Mouse (Mus musculus): Measurements from ENCODE around the gene Clec16a. TPM values are rescaled to one million over a fixed set of nuclear protein-coding genes. Genes with fewer than 3 reads are reported as not detected.

Gene Clec16a
- total and polyA plus RNA-seq, 3 experiments: 20.0 to 24.2 (median 20.5) TPM

- Histone ChIP-seq H3K9ac (ENCODE audit: insufficient read depth, low read depth) (no peak within 1 kb of the TSS), H3K27ac (ENCODE audit: insufficient read depth, low read depth) (no peak within 1 kb of the TSS), H3K4me1 (ENCODE audit: control insufficient read depth in 1 of 2, insufficient read depth in 2 of 2) (peaks cover 31 to 37% of the 10 kb centered on the region in 2 experiments), H3K4me2 (ENCODE audit: insufficient read depth, low read depth, poor library complexity, severe bottlenecking) (no peak within 1 kb of the TSS), H3K36me3 (replicated peaks in 1 of 2; ENCODE audit: control insufficient read depth in 1 of 2, insufficient read depth in 1 of 2, low read length in 1 of 2) (no peaks in the 10 kb centered on the region), H3K9me3 (replicated peaks; ENCODE audit: low read length) (no peaks in the 10 kb centered on the region), H3K4me3 (replicated peaks in 1 of 3; ENCODE audit: low read depth in 2 of 3, low read length in 2 of 3, poor library complexity in 1 of 3) (no peak within 1 kb of the TSS), H3K79me2 (replicated peaks; ENCODE audit: control insufficient read depth, extremely low read depth, insufficient read depth, poor library complexity, severe bottlenecking) (no peaks in the 10 kb centered on the region), H3K27me3 (replicated peaks) (no peaks in the 10 kb centered on the region)
- in situ Hi-C loops (cut with MboI; ENCODE audit: low pct_ligation_motif_present, low pct_unique_long_range_greater_than_20kb, low sequenced_read_pairs) (loop anchor here (5.0 kb wide), 1 partner anchor 42 kb away; no protein-coding TSS in a partner anchor), dilution Hi-C loops (cut with MboI; ENCODE audit: extremely low pct_ligation_motif_present, extremely low pct_unique_long_range_greater_than_20kb, low sequenced_read_pairs) (no loop called here)
- no peak for DNase-seq (ENCODE audit: extremely low read depth)
- no peak for TF ChIP-seq ZNF384 (IDR thresholded peaks at IDR 0.05; ENCODE audit: low read depth, low read length)
- no peak for TF ChIP-seq USF2 (conservative IDR thresholded peaks at IDR 0.05; ENCODE audit: low read depth, low read length)
- TF ChIP-seq POLR2AphosphoS2 (IDR thresholded peaks at IDR 0.05; ENCODE audit: low read depth, low read length): no peak
- no peak for TF ChIP-seq MYC (IDR thresholded peaks at IDR 0.05; ENCODE audit: low read depth, low read length)
- TF ChIP-seq UBTF (IDR thresholded peaks at IDR 0.05; ENCODE audit: low read depth, low read length): no peak
- no peak for TF ChIP-seq MAZ (IDR thresholded peaks at IDR 0.05; ENCODE audit: low read depth, low read length)
- TF ChIP-seq TBP (conservative IDR thresholded peaks at IDR 0.05; ENCODE audit: low read depth, low read length): no peak
- TF ChIP-seq MEF2A (IDR thresholded peaks at IDR 0.05; ENCODE audit: borderline replicate concordance, low read depth, low read length): no peak
- no peak for TF ChIP-seq KAT2A (IDR thresholded peaks at IDR 0.05; ENCODE audit: insufficient replicate concordance, low read length)
- no peak for TF ChIP-seq RCOR1 (conservative IDR thresholded peaks at IDR 0.05; ENCODE audit: low read depth, low read length)
- no peak for TF ChIP-seq ZKSCAN1 (IDR thresholded peaks at IDR 0.05; ENCODE audit: borderline replicate concordance, low read depth, low read length)
- TF ChIP-seq BHLHE40 (IDR thresholded peaks at IDR 0.05; ENCODE audit: low read depth, low read length): no peak
- no peak for TF ChIP-seq IRF4 (IDR thresholded peaks at IDR 0.05; ENCODE audit: low read depth, low read length)
- TF ChIP-seq NELFE (IDR thresholded peaks at IDR 0.05; ENCODE audit: low read depth, low read length): no peak
- no peak for TF ChIP-seq CHD2 (IDR thresholded peaks at IDR 0.05; ENCODE audit: low read length)
- TF ChIP-seq RAD21 (IDR thresholded peaks at IDR 0.05; ENCODE audit: low read depth, low read length): no peak
- no peak for TF ChIP-seq ELF1 (IDR thresholded peaks at IDR 0.05; ENCODE audit: low read depth, low read length)
Observed at GRCm38 (mm10) chr16:10790702-10791101, 245.6 kb downstream of the Clec16a start, which contains the start of gene Prm3. Gene Prm3 (minus strand): TSS chr16:10790914.

Other genes with a start within 250 kb of the Clec16a start
- 0.04 TPM in 1 of 2 replicates, not detected in the other for gene Emp2, start 231.4 kb upstream of the Clec16a start, total RNA-seq (2012; rRNA removed)
- 0.11 TPM in 1 of 2 replicates, not detected in the other for gene Emp2, start 231.4 kb upstream of the Clec16a start, total RNA-seq (2014; rRNA removed)
- gene Emp2, start 231.4 kb upstream of the Clec16a start, polyA plus RNA-seq (2012; ENCODE audit: insufficient read length, low read depth): 0.07 and 0.09 TPM in 2 replicates
- gene Tekt5, start 149.8 kb upstream of the Clec16a start, total RNA-seq (2012; rRNA removed): 0.08 TPM in 1 of 2 replicates, not detected in the other
- not detected in 2 replicates for gene Tekt5, start 149.8 kb upstream of the Clec16a start, total RNA-seq (2014; rRNA removed)
- gene Tekt5, start 149.8 kb upstream of the Clec16a start, polyA plus RNA-seq (2012; ENCODE audit: insufficient read length, low read depth): 0.14 and 0.17 TPM in 2 replicates
- 163 and 169 TPM in 2 replicates for gene Nubp1, start 133.4 kb upstream of the Clec16a start, total RNA-seq (2012; rRNA removed)
- 152 TPM in 2 replicates for gene Nubp1, start 133.4 kb upstream of the Clec16a start, total RNA-seq (2014; rRNA removed)
- 162 and 176 TPM in 2 replicates for gene Nubp1, start 133.4 kb upstream of the Clec16a start, polyA plus RNA-seq (2012; ENCODE audit: insufficient read length, low read depth)
- gene Tvp23a, start 98.0 kb upstream of the Clec16a start, total RNA-seq (2012; rRNA removed): 0.63 and 0.68 TPM in 2 replicates
- gene Tvp23a, start 98.0 kb upstream of the Clec16a start, total RNA-seq (2014; rRNA removed): 0.18 TPM in 1 of 2 replicates, not detected in the other
- 1.7 and 1.8 TPM in 2 replicates for gene Tvp23a, start 98.0 kb upstream of the Clec16a start, polyA plus RNA-seq (2012; ENCODE audit: insufficient read length, low read depth)
- 32.7 and 39.8 TPM in 2 replicates for gene Ciita, start 65.3 kb upstream of the Clec16a start, total RNA-seq (2012; rRNA removed)
- gene Ciita, start 65.3 kb upstream of the Clec16a start, total RNA-seq (2014; rRNA removed): 38.8 and 39.1 TPM in 2 replicates
- 62.3 and 69.6 TPM in 2 replicates for gene Ciita, start 65.3 kb upstream of the Clec16a start, polyA plus RNA-seq (2012; ENCODE audit: insufficient read length, low read depth)
- gene Dexi, start 2.3 kb upstream of the Clec16a start, total RNA-seq (2012; rRNA removed): 13.7 and 14.1 TPM in 2 replicates
- gene Dexi, start 2.3 kb upstream of the Clec16a start, total RNA-seq (2014; rRNA removed): 10.0 and 11.3 TPM in 2 replicates
- 18.6 and 19.6 TPM in 2 replicates for gene Dexi, start 2.3 kb upstream of the Clec16a start, polyA plus RNA-seq (2012; ENCODE audit: insufficient read length, low read depth)
- gene Socs1, start 240.2 kb downstream of the Clec16a start, total RNA-seq (2012; rRNA removed): 26.1 and 29.1 TPM in 2 replicates
- 17.3 and 18.8 TPM in 2 replicates for gene Socs1, start 240.2 kb downstream of the Clec16a start, total RNA-seq (2014; rRNA removed)
- 23.0 and 27.6 TPM in 2 replicates for gene Socs1, start 240.2 kb downstream of the Clec16a start, polyA plus RNA-seq (2012; ENCODE audit: insufficient read length, low read depth)
- 0.25 TPM in 1 of 2 replicates, not detected in the other for gene Tnp2, start 243.3 kb downstream of the Clec16a start, total RNA-seq (2012; rRNA removed)
- not detected in 2 replicates for gene Tnp2, start 243.3 kb downstream of the Clec16a start, total RNA-seq (2014; rRNA removed)
- gene Tnp2, start 243.3 kb downstream of the Clec16a start, polyA plus RNA-seq (2012; ENCODE audit: insufficient read length, low read depth): 0.43 TPM in 1 of 2 replicates, not detected in the other
- not detected in 2 replicates for gene Prm3, start 245.6 kb downstream of the Clec16a start, total RNA-seq (2012; rRNA removed)
- not detected in 2 replicates for gene Prm3, start 245.6 kb downstream of the Clec16a start, total RNA-seq (2014; rRNA removed)
- not detected in 2 replicates for gene Prm3, start 245.6 kb downstream of the Clec16a start, polyA plus RNA-seq (2012; ENCODE audit: insufficient read length, low read depth)